Mouse (Mus musculus): ENCODE data around the gene AL732309.1. TPM values are rescaled to one million over a fixed set of nuclear protein-coding genes. Genes with fewer than 3 reads are reported as not detected.

AL732309.1 gene
- polyA plus RNA-seq, 1 experiment: 15.5 TPM

GRCm38 (mm10) chr2:25243342-25243741 lies 3.3 kb downstream of the AL732309.1 start:
- TF ChIP-seq POLR2A (IDR thresholded peaks at IDR 0.05; ENCODE audit: extremely low read depth, insufficient read depth, low read length) (no peak), CTCF (IDR thresholded peaks at IDR 0.05; ENCODE audit: extremely low read depth, insufficient read depth, low read length) (no peak)
- Histone ChIP-seq H3K4me1 (ENCODE audit: control insufficient read depth, insufficient read depth, low read length) (peaks cover 5% of the 10 kb centered on the region), H3K4me3 (ENCODE audit: insufficient read depth, low read length) (peak overlapping the region; percentile 80), H3K27ac (ENCODE audit: insufficient read depth, low read length) (no peak overlapping the region)

GRCm38 (mm10) chr2:25242101-25242506 lies 4.6 kb downstream of the AL732309.1 start, which contains the start of the genes Rnf208 and Cysrt1:
Gene Rnf208, plus strand, starts transcription at chr2:25242255.
Gene Cysrt1, minus strand, starts transcription at chr2:25242452.
- TF ChIP-seq POLR2A (IDR thresholded peaks at IDR 0.05; ENCODE audit: extremely low read depth, insufficient read depth, low read length) (peak; percentile 17; the same call in 1 of the 2 replicates), CTCF (IDR thresholded peaks at IDR 0.05; ENCODE audit: extremely low read depth, insufficient read depth, low read length) (no peak)
- Histone ChIP-seq H3K4me3 (ENCODE audit: insufficient read depth, low read length) (peak within 1 kb of the TSS; percentile 80), H3K4me1 (ENCODE audit: control insufficient read depth, insufficient read depth, low read length) (peaks cover 5% of the 10 kb centered on the region), H3K27ac (ENCODE audit: insufficient read depth, low read length) (peak within 1 kb of the TSS; percentile 89; the same call in 1 of the 2 replicates)

- H3K4me3 ChIP-seq (ENCODE audit: insufficient read depth, low read length): peak overlapping the region; percentile 80
- H3K4me1 ChIP-seq (ENCODE audit: control insufficient read depth, insufficient read depth, low read length): peaks cover 5% of the 10 kb centered on the region
- TF ChIP-seq CTCF (IDR thresholded peaks at IDR 0.05; ENCODE audit: extremely low read depth, insufficient read depth, low read length): no peak
- no peak for TF ChIP-seq POLR2A (IDR thresholded peaks at IDR 0.05; ENCODE audit: extremely low read depth, insufficient read depth, low read length)
- no peak overlapping the region for H3K27ac ChIP-seq (ENCODE audit: insufficient read depth, low read length)
Observed at GRCm38 (mm10) chr2:25241438-25241775, 5.3 kb downstream of the AL732309.1 start.

GRCm38 (mm10) chr2:25240723-25241437 lies 5.8 kb downstream of the AL732309.1 start:
- H3K27ac ChIP-seq (ENCODE audit: insufficient read depth, low read length): no peak overlapping the region
- peak overlapping the region; percentile 80 for H3K4me3 ChIP-seq (ENCODE audit: insufficient read depth, low read length)
- peaks cover 5% of the 10 kb centered on the region for H3K4me1 ChIP-seq (ENCODE audit: control insufficient read depth, insufficient read depth, low read length)
- TF ChIP-seq POLR2A (IDR thresholded peaks at IDR 0.05; ENCODE audit: extremely low read depth, insufficient read depth, low read length) (peak; percentile 41; the same call in 1 of the 2 replicates), CTCF (IDR thresholded peaks at IDR 0.05; ENCODE audit: extremely low read depth, insufficient read depth, low read length) (no peak)

GRCm38 (mm10) chr2:25240310-25240709 lies 6.4 kb downstream of the AL732309.1 start:
- Histone ChIP-seq H3K27ac (ENCODE audit: insufficient read depth, low read length) (no peak overlapping the region), H3K4me1 (ENCODE audit: control insufficient read depth, insufficient read depth, low read length) (peaks cover 5% of the 10 kb centered on the region), H3K4me3 (ENCODE audit: insufficient read depth, low read length) (peak overlapping the region; percentile 80; the same call in 1 of the 2 replicates)
- TF ChIP-seq POLR2A (IDR thresholded peaks at IDR 0.05; ENCODE audit: extremely low read depth, insufficient read depth, low read length) (no peak), CTCF (IDR thresholded peaks at IDR 0.05; ENCODE audit: extremely low read depth, insufficient read depth, low read length) (no peak)

- Histone ChIP-seq H3K27ac (ENCODE audit: insufficient read depth, low read length) (no peak overlapping the region), H3K4me3 (ENCODE audit: insufficient read depth, low read length) (no peak overlapping the region), H3K4me1 (ENCODE audit: control insufficient read depth, insufficient read depth, low read length) (peaks cover 5% of the 10 kb centered on the region)
- TF ChIP-seq POLR2A (IDR thresholded peaks at IDR 0.05; ENCODE audit: extremely low read depth, insufficient read depth, low read length): no peak
- no peak for TF ChIP-seq CTCF (IDR thresholded peaks at IDR 0.05; ENCODE audit: extremely low read depth, insufficient read depth, low read length)
Observed at GRCm38 (mm10) chr2:25239766-25240165, 6.9 kb downstream of the AL732309.1 start.

- Histone ChIP-seq H3K27ac (ENCODE audit: insufficient read depth, low read length) (no peak overlapping the region), H3K4me3 (ENCODE audit: insufficient read depth, low read length) (no peak overlapping the region), H3K4me1 (ENCODE audit: control insufficient read depth, insufficient read depth, low read length) (peaks cover 3% of the 10 kb centered on the region; the same call in 1 of the 2 replicates)
- TF ChIP-seq POLR2A (IDR thresholded peaks at IDR 0.05; ENCODE audit: extremely low read depth, insufficient read depth, low read length) (no peak), CTCF (IDR thresholded peaks at IDR 0.05; ENCODE audit: extremely low read depth, insufficient read depth, low read length) (no peak)
Observed at GRCm38 (mm10) chr2:25238106-25238505, 8.6 kb downstream of the AL732309.1 start.

GRCm38 (mm10) chr2:25237522-25237921 lies 9.1 kb downstream of the AL732309.1 start:
- H3K4me3 ChIP-seq (ENCODE audit: insufficient read depth, low read length): no peak overlapping the region
- TF ChIP-seq POLR2A (IDR thresholded peaks at IDR 0.05; ENCODE audit: extremely low read depth, insufficient read depth, low read length) (no peak), CTCF (IDR thresholded peaks at IDR 0.05; ENCODE audit: extremely low read depth, insufficient read depth, low read length) (no peak)

GRCm38 (mm10) chr2:25236614-25237013 lies 10.0 kb downstream of the AL732309.1 start, which contains the start of gene Rnf224:
Gene Rnf224, minus strand, starts transcription at chr2:25236787.
- H3K4me3 ChIP-seq (ENCODE audit: insufficient read depth, low read length): no peak within 1 kb of the TSS
- peaks cover 2% of the 10 kb centered on the region; the same call in 1 of the 2 replicates for H3K4me1 ChIP-seq (ENCODE audit: control insufficient read depth, insufficient read depth, low read length)
- no peak within 1 kb of the TSS for H3K27ac ChIP-seq (ENCODE audit: insufficient read depth, low read length)
- TF ChIP-seq CTCF (IDR thresholded peaks at IDR 0.05; ENCODE audit: extremely low read depth, insufficient read depth, low read length) (no peak), POLR2A (IDR thresholded peaks at IDR 0.05; ENCODE audit: extremely low read depth, insufficient read depth, low read length) (no peak)

More at GRCm38 (mm10) chr2:25237522-25237921, 9.1 kb downstream of the AL732309.1 start:
- Histone ChIP-seq H3K27ac (ENCODE audit: insufficient read depth, low read length) (no peak overlapping the region), H3K4me1 (ENCODE audit: control insufficient read depth, insufficient read depth, low read length) (peaks cover 3% of the 10 kb centered on the region; the same call in 1 of the 2 replicates)

Data from cortical plate, adult 2 months (tissue).